Mouse (Mus musculus) naive thymus-derived CD4-positive, alpha-beta T cell, adult 5 months (primary cell): Measurements from ENCODE around the gene Col9a3. TPM values are rescaled to one million over a fixed set of nuclear protein-coding genes. Genes with fewer than 3 reads are reported as not detected.

Experiments
- polyA plus RNA-seq: library from polyadenylated mRNA; unstranded; fragments of 100-300 nt; shearing (Covaris generic); gene quantifications from one replicate; pipeline ENCODE4 v1.2.1, GENCODE M21; 2017

Col9a3 gene
- polyA plus RNA-seq = 0.97 TPM

GRCm38 (mm10) chr2:180597490-180597889, at the start of gene Col9a3:
Col9a3 (plus strand) TSS chr2:180597790.

GRCm38 (mm10) chr2:180581002-180581401, 16.6 kb upstream of the Col9a3 start, which contains the start of gene Mrgbp:
Mrgbp (plus strand) TSS chr2:180581304.

GRCm38 (mm10) chr2:180589123-180589831, 8.3 kb upstream of the Col9a3 start, which contains the start of gene Ogfr:
Ogfr (plus strand) TSS chr2:180589245.

GRCm38 (mm10) chr2:180642555-180643260, 45.1 kb downstream of the Col9a3 start, which contains the start of gene Tcfl5:
Tcfl5 (minus strand) TSS chr2:180642708.

Other genes with a start within 250 kb of the Col9a3 start
- 3.9 TPM for gene Slco4a1, start 141.5 kb upstream of the Col9a3 start, polyA plus RNA-seq
- not detected for gene Ntsr1, start 97.8 kb upstream of the Col9a3 start, polyA plus RNA-seq
- gene Mrgbp, start 16.5 kb upstream of the Col9a3 start, polyA plus RNA-seq = 66.6 TPM
- 68.7 TPM for gene Ogfr, start 8.5 kb upstream of the Col9a3 start, polyA plus RNA-seq
- 0.49 TPM for gene Tcfl5, start 44.9 kb downstream of the Col9a3 start, polyA plus RNA-seq
- 41.2 TPM for gene Dido1, start 112.2 kb downstream of the Col9a3 start, polyA plus RNA-seq
- gene Gid8, start 112.3 kb downstream of the Col9a3 start, polyA plus RNA-seq = 24.9 TPM
- 57.4 TPM for gene Slc17a9, start 127.5 kb downstream of the Col9a3 start, polyA plus RNA-seq
- gene Bhlhe23, start 179.1 kb downstream of the Col9a3 start, polyA plus RNA-seq = not detected